Mouse (Mus musculus) ZHBTc4 (cell line): Measurements from ENCODE around the gene Bcs1l.
A peak's percentile ranks its signal among the peaks of the same experiment; 100 is the strongest.

Source experiments
- DNase-seq: peaks from one replicate; pipeline ENCODE4 v3.0.0-alpha.2; 2011; ENCODE audit warnings: low read depth, low spot score

Gene Bcs1l

GRCm38 (mm10) chr1:74587773-74588445 lies at the start of gene Bcs1l, which contains the start of gene Zfp142:
Gene Bcs1l, plus strand, starts transcription at chr1:74588289.
Gene Zfp142, minus strand, starts transcription at chr1:74588246.
- DNase-seq = peak; percentile 99

GRCm38 (mm10) chr1:74538650-74539049 lies 49.4 kb upstream of the Bcs1l start:
- no peak for DNase-seq

GRCm38 (mm10) chr1:74542451-74542961 lies 45.6 kb upstream of the Bcs1l start, which contains the start of gene Plcd4:
Gene Plcd4, plus strand, starts transcription at chr1:74542888.
- DNase-seq = peak; percentile 13

- no peak for DNase-seq
Observed at GRCm38 (mm10) chr1:74544184-74544583, 43.9 kb upstream of the Bcs1l start, which contains the start of gene Usp37. Gene Usp37, minus strand, starts transcription at chr1:74544284.

- no peak for DNase-seq
Observed at GRCm38 (mm10) chr1:74559061-74559460, 29.0 kb upstream of the Bcs1l start.

GRCm38 (mm10) chr1:74565834-74566233 lies 22.3 kb upstream of the Bcs1l start:
- no peak for DNase-seq

- peak; percentile 31 for DNase-seq
Observed at GRCm38 (mm10) chr1:74569739-74570719, 18.1 kb upstream of the Bcs1l start.

GRCm38 (mm10) chr1:74582621-74583020 lies 5.5 kb upstream of the Bcs1l start:
- peak; percentile 43 for DNase-seq

GRCm38 (mm10) chr1:74584616-74585398 lies 3.3 kb upstream of the Bcs1l start:
- DNase-seq = no peak

GRCm38 (mm10) chr1:74587233-74587772 lies 786 bp upstream of the Bcs1l start:
- no peak for DNase-seq

GRCm38 (mm10) chr1:74594434-74594833 lies 6.3 kb downstream of the Bcs1l start:
- DNase-seq = peak; percentile 11

GRCm38 (mm10) chr1:74600501-74601266 lies 12.6 kb downstream of the Bcs1l start:
- DNase-seq = no peak

GRCm38 (mm10) chr1:74601267-74601962 lies 13.3 kb downstream of the Bcs1l start, which contains the start of the genes Rnf25 and Stk36:
Gene Rnf25, minus strand, starts transcription at chr1:74601397.
Gene Stk36, plus strand, starts transcription at chr1:74601445.
- DNase-seq = peak; percentile 92

GRCm38 (mm10) chr1:74624183-74624582 lies 36.1 kb downstream of the Bcs1l start:
- DNase-seq = no peak

GRCm38 (mm10) chr1:74626076-74626475 lies 38.0 kb downstream of the Bcs1l start:
- no peak for DNase-seq

GRCm38 (mm10) chr1:74628001-74628400 lies 39.9 kb downstream of the Bcs1l start:
- peak; percentile 26 for DNase-seq

GRCm38 (mm10) chr1:74632734-74633133 lies 44.6 kb downstream of the Bcs1l start:
- DNase-seq = no peak
